Comparison of ENCODE assay signal across 9 mouse cellular contexts in the genomic region with DNA sequence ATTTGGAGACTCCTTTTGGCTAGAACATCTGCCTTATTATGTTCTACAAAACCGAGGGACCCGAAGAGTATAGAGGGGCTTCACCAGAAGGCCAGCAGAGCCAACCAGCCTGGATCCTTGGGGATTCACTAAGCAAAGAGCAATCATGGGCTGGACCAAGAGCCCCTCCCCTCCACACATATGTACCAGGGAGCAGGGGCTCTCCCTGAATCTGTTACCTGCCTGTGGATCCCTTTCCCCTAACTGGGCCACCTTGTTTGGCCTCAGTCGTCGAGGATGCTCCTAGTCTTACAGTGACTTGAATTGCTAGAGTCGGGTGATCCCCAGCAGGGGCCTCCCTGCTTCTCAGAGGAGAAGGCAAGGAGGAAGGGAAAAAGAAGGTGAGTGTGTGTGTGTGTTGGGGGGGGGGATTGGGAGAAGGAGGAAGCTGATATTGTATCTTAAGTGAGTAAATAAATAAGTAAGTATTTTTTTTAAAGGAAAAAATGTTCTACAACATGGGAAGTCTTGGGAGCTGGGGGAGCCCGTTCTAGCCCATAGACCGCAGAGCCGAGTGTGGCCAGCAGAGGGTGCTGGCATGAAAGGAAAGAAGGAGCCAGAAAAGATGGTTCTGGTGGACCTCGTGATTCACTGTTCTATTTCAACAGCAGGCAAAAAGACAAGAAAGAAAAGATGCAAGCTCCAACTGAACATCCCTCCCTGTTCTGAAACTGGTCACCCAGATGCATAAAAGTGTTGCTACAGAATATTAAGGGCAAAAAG. TPM values are rescaled to one million over a fixed set of nuclear protein-coding genes. Genes with fewer than 3 reads are reported as not detected.
DNase-seq lines count a peak whose midpoint lies in the region; ATAC-seq lines count a peak whose summit lies in the region.
"Had no signal": no experiment of that assay in that cellular context is flagged by ENCODE, and none has a peak within 500 bp of the region (broad histone marks: within the 10 kb centered on the region; RNA-seq: fewer than 3 reads in every experiment).

No protein-coding gene starts in this region.

- no peak overlapping the region for H3K4me3 ChIP-seq in hindbrain, embryonic 11.5 days (ENCODE audit: low read depth, low read length)
- H3K4me3 ChIP-seq in hindbrain, embryonic 13.5 days, result no peak overlapping the region
- H3K4me3 ChIP-seq in intestine, embryonic 14.5 days (ENCODE audit: low read depth, low read length), result no peak overlapping the region
- no peak overlapping the region for H3K4me3 ChIP-seq in neural tube, embryonic 11.5 days (ENCODE audit: low read depth, low read length)
- H3K4me3 ChIP-seq: lung, embryonic 15.5 days had no signal

- H3K36me3 ChIP-seq in hindbrain, embryonic 11.5 days (ENCODE audit: control insufficient read depth, insufficient read depth, low read length), result no peaks in the 10 kb centered on the region
- no peaks in the 10 kb centered on the region for H3K36me3 ChIP-seq in hindbrain, embryonic 13.5 days
- H3K36me3 ChIP-seq in intestine, embryonic 14.5 days (ENCODE audit: control insufficient read depth, insufficient read depth, low read length), result no peaks in the 10 kb centered on the region
- no peaks in the 10 kb centered on the region for H3K36me3 ChIP-seq in neural tube, embryonic 11.5 days (ENCODE audit: control insufficient read depth, insufficient read depth, low read length)
- H3K36me3 ChIP-seq: lung, embryonic 15.5 days had no signal

- no peaks in the 10 kb centered on the region for H3K9me3 ChIP-seq in hindbrain, embryonic 11.5 days (ENCODE audit: control insufficient read depth, low read length)
- no peaks in the 10 kb centered on the region for H3K9me3 ChIP-seq in hindbrain, embryonic 13.5 days
- no peaks in the 10 kb centered on the region for H3K9me3 ChIP-seq in intestine, embryonic 14.5 days (ENCODE audit: control insufficient read depth, low read length)
- no peaks in the 10 kb centered on the region for H3K9me3 ChIP-seq in neural tube, embryonic 11.5 days (ENCODE audit: control insufficient read depth, low read length)
- H3K9me3 ChIP-seq: lung, embryonic 15.5 days had no signal

- no peak overlapping the region for H3K4me2 ChIP-seq in hindbrain, embryonic 11.5 days (replicated peaks; ENCODE audit: low read depth, low read length)
- no peak overlapping the region for H3K4me2 ChIP-seq in hindbrain, embryonic 13.5 days
- H3K4me2 ChIP-seq in intestine, embryonic 14.5 days (ENCODE audit: low read length), result no peak overlapping the region
- no peak overlapping the region for H3K4me2 ChIP-seq in neural tube, embryonic 11.5 days (ENCODE audit: low read depth)
- H3K4me2 ChIP-seq: lung, embryonic 15.5 days had no signal

- 34% methylated on average over 9 of the region's 9 CpGs for WGBS in hindbrain, embryonic 11.5 days
- 37% methylated on average over 9 of the region's 9 CpGs for WGBS in hindbrain, embryonic 13.5 days
- 32% methylated on average over 9 of the region's 9 CpGs for WGBS in intestine, embryonic 14.5 days
- 34% methylated on average over 9 of the region's 9 CpGs for WGBS in neural tube, embryonic 11.5 days

- no peaks in the 10 kb centered on the region for H3K4me1 ChIP-seq in hindbrain, embryonic 11.5 days (replicated peaks; ENCODE audit: control insufficient read depth, insufficient read depth, low read length)
- 0 out of 2 replicates have a peak, but pooled peaks cover 3% of the 10 kb centered on the region for H3K4me1 ChIP-seq in hindbrain, embryonic 13.5 days (replicated peaks)
- peaks cover 2% of the 10 kb centered on the region; the same call in 1 of the 2 replicates for H3K4me1 ChIP-seq in intestine, embryonic 14.5 days (replicated peaks; ENCODE audit: control insufficient read depth, insufficient read depth, low read length)
- no peaks in the 10 kb centered on the region for H3K4me1 ChIP-seq in neural tube, embryonic 11.5 days (ENCODE audit: control insufficient read depth, insufficient read depth, low read length)
- H3K4me1 ChIP-seq: lung, embryonic 15.5 days had no signal

- no peak overlapping the region for H3K27ac ChIP-seq in hindbrain, embryonic 11.5 days (ENCODE audit: low read depth, low read length)
- no peak overlapping the region for H3K27ac ChIP-seq in hindbrain, embryonic 13.5 days
- no peak overlapping the region for H3K27ac ChIP-seq in intestine, embryonic 14.5 days (ENCODE audit: low read depth)
- no peak overlapping the region for H3K27ac ChIP-seq in neural tube, embryonic 11.5 days (ENCODE audit: low read depth, low read length)
- H3K27ac ChIP-seq: lung, embryonic 15.5 days had no signal

- H3K27me3 ChIP-seq in hindbrain, embryonic 11.5 days (ENCODE audit: control insufficient read depth, insufficient read depth, low read length), result no peaks in the 10 kb centered on the region
- no peaks in the 10 kb centered on the region for H3K27me3 ChIP-seq in hindbrain, embryonic 13.5 days
- no peaks in the 10 kb centered on the region for H3K27me3 ChIP-seq in intestine, embryonic 14.5 days (replicated peaks; ENCODE audit: control insufficient read depth, insufficient read depth, low read length)
- H3K27me3 ChIP-seq in neural tube, embryonic 11.5 days (ENCODE audit: control insufficient read depth, insufficient read depth, low read length), result no peaks in the 10 kb centered on the region
- H3K27me3 ChIP-seq: lung, embryonic 15.5 days had no signal

- no peak for ATAC-seq in hindbrain, embryonic 11.5 days (ENCODE audit: low FRiP score)
- no peak for ATAC-seq in hindbrain, embryonic 13.5 days (ENCODE audit: low FRiP score)
- 0 out of 2 replicates have a peak, but pooled peaks have one; percentile 36 for ATAC-seq in intestine, embryonic 14.5 days (replicated peaks; ENCODE audit: low FRiP score, low TSS enrichment, low read depth)
- 0 out of 2 replicates have a peak, but pooled peaks have one; percentile 41 for ATAC-seq in neural tube, embryonic 11.5 days (ENCODE audit: insufficient read depth, low FRiP score, low TSS enrichment)

- DNase-seq in hindbrain, embryonic 11.5 days (ENCODE audit: low spot score), result peak; percentile 82
- peak; percentile 3 for DNase-seq in c-Kit-positive CD71-positive TER-119-positive erythroid progenitor cells, embryonic 14.5 days (ENCODE audit: low spot score)
- peak; percentile 64 for DNase-seq in forelimb bud, embryonic 11.5 days (ENCODE audit: low read depth, low spot score)
- peak; percentile 78 for DNase-seq in intestine, embryonic 14.5 days (ENCODE audit: low spot score)
- peak; percentile 21 to 81 for DNase-seq in left cerebral cortex, adult 8-10 months (ENCODE audit: low spot score in 2 of 2)
- DNase-seq in neural tube, embryonic 11.5 days (ENCODE audit: low spot score), result peak; percentile 72
- DNase-seq in testis, postnatal 14 days (ENCODE audit: low spot score), result peak; percentile 23

- H3K9ac ChIP-seq in hindbrain, embryonic 11.5 days (ENCODE audit: low read depth, low read length), result no peak overlapping the region
- H3K9ac ChIP-seq in hindbrain, embryonic 13.5 days, result no peak overlapping the region
- no peak overlapping the region for H3K9ac ChIP-seq in intestine, embryonic 14.5 days (ENCODE audit: low read length)
- H3K9ac ChIP-seq in neural tube, embryonic 11.5 days (ENCODE audit: low read length), result no peak overlapping the region
- H3K9ac ChIP-seq: lung, embryonic 15.5 days had no signal

RNA-seq across cellular contexts. Expression of a gene that starts 7.8 kb away (rescaled TPM):
- 30.5 and 30.7 TPM in 2 replicates for polyA plus RNA-seq in hindbrain, embryonic 11.5 days (2014; fragmentation: Nextera tagmentation; extraction: Ambion mirVana)
- polyA plus RNA-seq in hindbrain, embryonic 13.5 days (2015; fragmentation: Nextera tagmentation; extraction: Ambion mirVana), result 27.4 and 28.0 TPM in 2 replicates
- 122 and 160 TPM in 2 replicates for polyA plus RNA-seq in intestine, embryonic 14.5 days (2014; fragmentation: Nextera tagmentation; extraction: Ambion mirVana)
- total RNA-seq in left cerebral cortex, adult 8-10 months (2022), result 1 to 10 TPM; 1.8 to 4.0 (median 2.7) TPM
- 47.3 and 47.7 TPM in 2 replicates for polyA plus RNA-seq in neural tube, embryonic 11.5 days (2014; fragmentation: Nextera tagmentation; extraction: Ambion mirVana)

Comparison
In these comparisons a context has a peak if more than half of its experiments do, and no peak if none do; other contexts are left out.
1. ATAC-seq: peak in intestine, embryonic 14.5 days (single experiment) and neural tube, embryonic 11.5 days (single experiment); none in hindbrain, embryonic 11.5 days (single experiment) and hindbrain, embryonic 13.5 days (single experiment).
2. DNase-seq: peak in every context shown above with its lines; median percentile 82 in hindbrain, embryonic 11.5 days; 78 in intestine, embryonic 14.5 days; 72 in neural tube, embryonic 11.5 days; 64 in forelimb bud, embryonic 11.5 days; 51 in left cerebral cortex, adult 8-10 months; 23 in testis, postnatal 14 days; 3 in c-Kit-positive CD71-positive TER-119-positive erythroid progenitor cells, embryonic 14.5 days.